Mouse (Mus musculus): ENCODE measurements around the gene Fer. TPM values are rescaled to one million over a fixed set of nuclear protein-coding genes. Genes with fewer than 3 reads are reported as not detected.
"Not testable (repeated sequence)": the region's sequence is repeated elsewhere in the genome, so short reads cannot be mapped to it uniquely, and the experiment has no call there.

Gene Fer
- 10 to 100 TPM; 16.1 to 17.9 TPM for total RNA-seq (2021)
- long read RNA-seq, experiment 1, partial matches to known transcripts = 1 of 20 reads
- long read RNA-seq, experiment 1, other reads (novel, unspliced or antisense) = 19 of 20 reads
- long read RNA-seq, experiment 2, partial matches to known transcripts = 1 of 14 reads
- long read RNA-seq, experiment 2, other reads (novel, unspliced or antisense) = 11 of 14 reads

GRCm38 (mm10) chr17:63863012-63863630, at the start of gene Fer:
Gene Fer (plus strand): TSS chr17:63863062.
- DNase-seq = peak in 1 of 2 experiments; percentile 9

- no peak for DNase-seq
Observed at GRCm38 (mm10) chr17:63813552-63813951, 49.3 kb upstream of the Fer start.

- no peak for DNase-seq
Observed at GRCm38 (mm10) chr17:63818444-63819027, 44.3 kb upstream of the Fer start.

GRCm38 (mm10) chr17:63824141-63824540, 38.7 kb upstream of the Fer start:
- DNase-seq = no peak

- DNase-seq = no peak
Observed at GRCm38 (mm10) chr17:63826196-63826595, 36.7 kb upstream of the Fer start.

- peak in 1 of 2 experiments; percentile 4 for DNase-seq
Observed at GRCm38 (mm10) chr17:63826767-63827166, 36.1 kb upstream of the Fer start.

GRCm38 (mm10) chr17:63828561-63829332, 34.1 kb upstream of the Fer start:
- DNase-seq = no peak

- no peak for DNase-seq
Observed at GRCm38 (mm10) chr17:63831550-63831949, 31.3 kb upstream of the Fer start.

- DNase-seq = no peak
Observed at GRCm38 (mm10) chr17:63836223-63836622, 26.6 kb upstream of the Fer start.

- no peak for DNase-seq
Observed at GRCm38 (mm10) chr17:63836641-63837040, 26.2 kb upstream of the Fer start.

GRCm38 (mm10) chr17:63838144-63838543, 24.7 kb upstream of the Fer start:
- no peak for DNase-seq

GRCm38 (mm10) chr17:63839636-63840269, 23.1 kb upstream of the Fer start:
- no peak for DNase-seq

GRCm38 (mm10) chr17:63842226-63842625, 20.6 kb upstream of the Fer start:
- DNase-seq = no peak

- no peak for DNase-seq
Observed at GRCm38 (mm10) chr17:63844936-63845335, 17.9 kb upstream of the Fer start.

GRCm38 (mm10) chr17:63845766-63846165, 17.1 kb upstream of the Fer start:
- not testable (repeated sequence) for DNase-seq

- DNase-seq = no peak
Observed at GRCm38 (mm10) chr17:63849151-63849550, 13.7 kb upstream of the Fer start.

- DNase-seq = peak; percentile 91 to 95
Observed at GRCm38 (mm10) chr17:63849566-63849965, 13.3 kb upstream of the Fer start.

GRCm38 (mm10) chr17:63850016-63850415, 12.8 kb upstream of the Fer start:
- DNase-seq = no peak

- DNase-seq = no peak
Observed at GRCm38 (mm10) chr17:63857023-63857544, 5.8 kb upstream of the Fer start.

GRCm38 (mm10) chr17:63860988-63861387, 1.9 kb upstream of the Fer start:
- DNase-seq = no peak

- no peak for DNase-seq
Observed at GRCm38 (mm10) chr17:63862399-63862798, 463 bp upstream of the Fer start.

- peak; percentile 99 for DNase-seq
Observed at GRCm38 (mm10) chr17:63863647-63864149, 836 bp downstream of the Fer start, which contains the start of gene A930002H24Rik. Gene A930002H24Rik (minus strand): TSS chr17:63863791.

Measured in heart, adult 18-20 months (tissue).